Mouse (Mus musculus): ENCODE data around the gene Gfod1.

Gene Gfod1

DNA sequence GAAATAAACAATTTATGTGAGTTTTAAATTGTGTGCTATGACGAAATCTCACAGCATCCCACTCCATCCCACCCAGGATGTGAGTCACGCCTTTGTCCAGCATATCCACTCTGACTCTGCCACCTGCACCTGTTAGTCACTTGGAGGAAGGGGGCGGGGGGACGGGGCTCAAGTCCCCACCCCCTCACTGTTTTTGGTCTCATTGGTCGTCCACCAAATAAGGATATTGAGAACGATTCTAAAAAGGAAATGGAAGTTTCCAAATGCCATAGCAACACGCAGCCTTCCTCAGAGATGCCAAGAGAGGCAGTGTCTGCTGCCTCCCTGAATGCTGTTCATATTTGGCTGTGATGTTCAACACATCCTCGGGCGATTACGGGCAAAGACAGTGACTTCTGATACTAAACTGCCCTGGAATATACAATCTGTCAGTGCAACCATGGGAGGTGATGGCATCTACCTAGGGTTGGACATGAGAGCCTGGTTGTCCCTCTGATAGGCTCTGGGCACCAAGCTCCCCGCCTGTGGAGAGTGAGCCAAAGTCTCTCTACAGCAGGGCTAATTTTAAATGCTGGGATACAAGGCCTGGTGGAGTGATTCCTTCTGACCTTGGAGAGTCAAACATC lies 41.7 kb downstream of the Gfod1 start:
- DNase-seq (ENCODE audit: low spot score): no peak

DNA sequence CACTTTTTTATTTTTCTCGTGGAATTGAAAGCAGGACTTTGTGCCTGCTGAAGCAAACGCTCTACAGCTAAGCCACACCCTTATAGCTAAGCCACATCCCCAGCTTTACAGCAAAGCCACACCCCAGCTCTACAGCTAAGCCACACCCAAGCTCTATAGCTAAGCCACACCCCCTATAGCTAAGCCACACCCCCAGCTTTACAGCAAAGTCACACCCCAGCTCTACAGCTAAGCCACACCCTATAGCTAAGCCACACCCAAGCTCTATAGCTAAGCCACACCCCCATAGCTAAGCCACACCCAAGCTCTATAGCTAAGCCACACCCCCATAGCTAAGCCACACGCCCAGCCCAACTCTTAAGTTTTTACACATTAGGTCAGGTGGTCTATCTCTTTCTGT lies 42.7 kb downstream of the Gfod1 start:
- DNase-seq (ENCODE audit: low spot score): no peak

DNA sequence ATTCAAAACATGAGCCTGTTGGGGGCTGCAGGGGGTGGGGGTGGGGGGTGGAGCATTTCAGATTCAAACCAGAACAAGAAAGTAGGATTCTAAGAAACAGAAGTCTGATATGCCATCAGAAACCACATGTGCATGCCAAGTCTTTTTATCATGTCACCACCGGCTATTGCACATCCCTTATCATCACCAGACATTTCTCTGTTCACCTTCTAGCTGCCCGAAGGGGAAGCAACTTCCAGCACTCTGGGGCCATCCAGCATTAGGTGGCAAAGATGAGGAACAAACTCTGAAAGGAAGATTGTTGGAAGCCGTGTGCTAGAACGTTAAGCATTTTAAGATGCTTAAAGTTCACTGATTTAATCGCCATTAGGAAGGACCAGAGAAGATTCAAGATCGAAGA lies 43.2 kb downstream of the Gfod1 start:
- DNase-seq (ENCODE audit: low spot score): no peak

DNA sequence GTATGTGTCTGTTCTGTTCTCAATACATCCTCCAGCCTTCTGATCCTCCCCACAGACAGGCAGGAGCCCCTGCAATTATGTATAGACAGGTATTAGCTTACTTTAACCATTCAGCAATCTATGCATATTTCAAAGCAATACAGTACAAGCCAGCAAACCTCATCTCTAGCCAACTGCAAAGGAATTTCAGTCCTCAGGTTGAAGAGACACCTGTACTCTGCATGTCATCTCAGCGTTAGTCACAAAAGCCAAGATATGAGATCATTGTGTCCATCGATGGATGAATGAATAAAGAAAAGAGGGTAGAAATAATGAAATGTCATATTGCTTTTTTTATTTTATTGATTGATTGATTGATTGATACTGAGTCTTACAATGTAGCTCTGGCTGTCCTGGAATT lies 47.5 kb downstream of the Gfod1 start:
- DNase-seq (ENCODE audit: low spot score): no peak

DNA sequence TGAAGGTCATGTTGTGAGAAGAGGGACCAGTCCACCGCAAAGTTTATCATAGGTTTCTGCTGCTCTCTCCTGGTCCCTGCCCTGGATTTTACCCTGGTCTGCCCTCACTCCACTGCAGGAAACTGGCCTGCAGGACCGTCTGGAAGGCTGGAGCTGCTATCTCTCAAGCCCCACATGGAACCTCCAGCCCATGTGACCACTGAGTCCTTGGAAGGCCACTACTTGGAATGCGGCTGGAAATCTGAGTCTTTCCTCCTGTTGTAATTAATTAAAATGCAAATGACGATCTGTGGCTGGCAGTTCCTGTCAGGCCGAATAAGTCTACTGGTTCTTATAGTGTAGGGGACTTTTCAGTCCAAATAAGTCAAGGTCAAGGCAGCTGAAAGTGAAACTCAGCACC lies 50.4 kb downstream of the Gfod1 start:
- no peak for DNase-seq (ENCODE audit: low spot score)

DNA sequence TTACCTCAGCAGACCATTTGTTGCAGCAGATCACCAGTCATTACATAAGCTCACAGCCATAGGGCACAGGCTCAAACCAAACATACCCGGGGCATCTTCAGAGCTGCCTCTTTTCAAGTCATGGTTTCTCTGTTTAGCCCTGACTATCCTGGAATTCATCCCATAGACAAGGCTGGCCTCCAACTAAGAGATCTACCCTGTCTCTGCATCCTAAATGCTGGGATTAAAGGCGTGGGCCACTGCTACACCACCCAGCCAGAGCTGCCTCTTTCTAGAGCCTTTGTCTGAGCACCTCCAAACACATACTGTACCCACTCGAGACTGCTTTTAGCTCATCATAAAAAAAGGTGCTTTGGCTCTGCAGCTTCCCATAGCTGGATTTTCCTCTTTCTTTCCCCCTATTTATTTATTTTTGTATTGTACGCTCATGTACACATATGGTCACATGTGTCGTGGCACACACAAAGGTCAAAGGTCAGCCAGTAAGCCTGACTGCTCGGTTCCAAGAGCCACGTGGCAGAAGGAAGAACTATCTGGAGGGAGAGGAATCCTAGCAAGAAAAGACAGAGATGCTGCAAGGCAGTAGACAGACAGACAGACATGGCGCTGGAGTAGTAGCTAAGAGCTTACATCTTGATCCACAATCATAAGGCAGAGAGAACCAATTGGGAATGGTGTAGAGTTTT lies 51.7 kb downstream of the Gfod1 start:
- no peak for DNase-seq (ENCODE audit: low spot score)

DNA sequence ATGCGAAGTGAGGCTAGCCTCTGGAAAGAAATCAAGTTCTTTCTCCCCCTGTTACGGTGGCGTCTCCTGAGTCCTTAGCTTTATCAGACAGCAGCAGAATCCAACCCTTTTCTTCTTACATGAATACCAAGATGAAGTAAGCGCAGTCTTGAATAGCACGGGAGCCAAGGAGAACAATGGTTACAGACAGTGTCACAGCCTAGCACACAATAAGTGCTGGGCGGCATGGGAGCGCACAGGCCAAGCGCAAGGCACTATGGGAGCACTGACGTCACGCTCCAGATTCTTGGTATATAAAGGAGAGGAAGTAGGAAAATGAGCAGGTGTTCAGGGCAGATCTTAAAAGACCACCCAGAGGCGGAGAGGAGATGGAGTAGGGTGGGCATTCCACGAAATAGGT lies 52.6 kb downstream of the Gfod1 start:
- no peak for DNase-seq (ENCODE audit: low spot score)

DNA sequence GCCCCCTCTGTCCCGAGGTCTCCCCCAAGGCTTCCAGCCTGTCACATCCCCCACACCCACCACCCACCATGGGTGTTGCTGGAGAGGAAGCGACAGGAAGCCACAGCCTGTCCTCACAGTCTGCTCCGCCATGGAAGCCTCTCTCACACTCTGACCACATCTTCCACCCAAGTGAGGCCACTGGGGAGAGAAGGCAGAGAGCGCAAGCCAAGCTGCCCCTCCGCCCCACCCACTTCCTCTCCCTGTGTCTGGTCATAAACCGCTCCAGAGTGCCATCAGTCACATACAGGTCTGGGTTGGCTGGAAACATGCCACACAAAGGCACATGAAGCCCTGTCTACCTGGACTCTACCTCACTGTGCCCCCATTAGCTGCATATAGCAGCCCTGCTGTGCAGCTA lies 53.3 kb downstream of the Gfod1 start:
- no peak for DNase-seq (ENCODE audit: low spot score)

DNA sequence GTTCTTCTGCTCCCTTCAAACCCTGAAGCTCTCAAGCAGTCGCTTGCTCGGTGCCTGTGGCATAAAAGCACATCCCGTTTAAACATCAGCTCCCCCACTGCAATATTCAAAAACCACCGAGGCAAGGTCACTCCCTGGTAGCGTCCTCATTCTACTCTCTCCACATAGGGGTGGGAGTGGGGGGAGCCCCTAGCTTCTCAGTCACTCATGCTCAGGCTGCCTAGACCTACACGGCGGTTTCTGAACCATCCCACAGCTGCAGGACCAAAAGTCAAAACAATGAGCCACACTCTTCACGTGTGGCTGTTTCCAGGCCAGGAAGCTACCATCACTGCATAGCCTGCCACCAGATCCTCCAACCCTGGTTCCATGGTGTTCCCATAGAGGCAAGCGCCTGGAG lies 53.9 kb downstream of the Gfod1 start:
- DNase-seq (ENCODE audit: low spot score): no peak

DNA sequence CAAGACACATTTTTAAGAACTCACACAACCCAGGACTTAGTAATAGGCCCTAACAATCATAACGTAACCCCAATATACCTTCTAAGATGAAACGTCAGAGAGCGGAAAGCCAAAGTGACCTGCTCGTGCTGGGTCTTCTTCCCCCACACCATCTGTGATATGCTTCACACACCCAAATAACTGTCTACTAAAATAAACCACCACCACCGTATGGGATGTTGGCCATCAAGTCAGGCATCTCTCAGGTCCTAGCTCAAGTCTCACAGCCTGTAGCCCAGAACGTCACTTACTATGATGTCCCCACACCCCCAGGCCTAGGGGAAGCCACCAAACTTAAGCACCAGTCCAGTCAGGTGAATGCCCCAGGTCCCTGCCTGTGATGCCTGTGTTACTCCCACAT lies 55.6 kb downstream of the Gfod1 start:
- no peak for DNase-seq (ENCODE audit: low spot score)

DNA sequence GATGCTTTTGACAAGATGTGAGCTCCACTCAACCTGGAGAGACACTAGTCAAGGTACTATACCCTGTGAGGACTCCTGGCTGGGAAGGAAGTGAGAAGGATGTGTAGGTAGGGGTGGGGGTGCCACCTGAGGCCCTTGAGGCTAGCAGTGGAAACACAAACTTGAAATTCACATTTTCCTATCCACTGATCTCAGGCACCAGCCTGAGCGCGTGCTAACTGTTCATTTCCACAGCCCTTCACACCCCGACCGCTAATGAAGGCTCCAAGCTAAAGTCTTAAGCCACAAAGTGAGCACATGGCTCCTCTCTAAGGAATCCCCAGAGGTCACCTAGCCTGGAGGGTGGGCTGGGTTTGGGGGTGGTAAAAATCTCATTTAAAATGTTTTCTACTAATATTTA lies 57.1 kb downstream of the Gfod1 start:
- no peak for DNase-seq (ENCODE audit: low spot score)

DNA sequence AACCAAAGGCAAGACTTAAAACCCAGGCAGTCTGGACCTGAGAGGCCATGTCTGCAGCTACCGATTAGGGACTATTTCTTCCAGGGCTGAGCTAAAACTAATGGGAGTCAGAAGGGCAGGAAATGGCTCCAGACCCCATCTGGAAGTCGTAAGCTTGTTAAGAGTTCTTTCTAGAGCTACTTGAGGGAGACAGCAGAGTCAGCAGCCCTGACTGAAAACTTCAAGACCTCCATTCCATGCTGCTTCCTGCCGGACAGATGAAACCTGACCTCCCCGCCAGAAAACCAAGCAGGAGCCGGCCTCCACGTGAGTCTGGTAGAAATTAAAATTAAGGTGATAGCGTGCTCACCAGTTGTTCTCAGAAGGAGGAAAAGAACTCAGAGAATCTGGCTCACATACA lies 60.2 kb downstream of the Gfod1 start:
- DNase-seq (ENCODE audit: low spot score): no peak

DNA sequence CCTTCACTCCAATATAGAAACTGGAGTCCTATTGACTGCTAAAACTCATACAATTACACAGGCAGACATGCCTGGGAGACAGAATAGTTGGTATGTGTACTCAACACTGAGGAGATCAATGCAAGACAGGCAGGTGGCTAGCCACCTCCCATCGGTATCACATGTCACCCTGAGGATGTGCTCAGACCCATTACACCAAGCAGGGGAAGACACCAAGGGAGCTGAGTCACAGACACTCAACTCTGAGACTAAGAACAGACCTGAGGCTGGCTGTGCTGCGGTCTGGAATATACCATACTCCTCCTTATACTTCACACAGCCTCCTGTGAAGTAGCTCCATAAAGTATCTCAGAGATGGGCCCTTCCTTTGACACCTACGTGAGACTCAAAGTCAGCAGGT lies 60.7 kb downstream of the Gfod1 start:
- no peak for DNase-seq (ENCODE audit: low spot score)

DNA sequence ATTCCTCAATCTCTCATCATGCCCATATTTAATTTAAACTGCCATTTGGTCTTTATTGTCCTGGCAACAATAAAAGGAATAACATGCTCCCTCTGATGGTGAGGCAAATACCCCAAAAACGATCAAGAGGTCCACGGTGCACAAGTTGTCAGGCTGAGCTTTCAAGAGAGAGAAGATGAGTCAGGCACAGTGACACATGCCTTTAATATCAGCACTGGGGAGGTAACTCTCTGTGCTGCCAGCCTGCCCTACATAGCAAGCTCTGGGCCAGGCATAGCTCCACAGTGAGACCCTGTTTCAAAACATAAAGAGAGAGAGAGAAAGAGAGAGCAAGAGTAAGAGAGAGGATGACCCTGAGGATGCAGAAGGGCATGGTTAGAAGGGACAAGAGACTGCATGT lies 62.2 kb downstream of the Gfod1 start:
- DNase-seq (ENCODE audit: low spot score): no peak

DNA sequence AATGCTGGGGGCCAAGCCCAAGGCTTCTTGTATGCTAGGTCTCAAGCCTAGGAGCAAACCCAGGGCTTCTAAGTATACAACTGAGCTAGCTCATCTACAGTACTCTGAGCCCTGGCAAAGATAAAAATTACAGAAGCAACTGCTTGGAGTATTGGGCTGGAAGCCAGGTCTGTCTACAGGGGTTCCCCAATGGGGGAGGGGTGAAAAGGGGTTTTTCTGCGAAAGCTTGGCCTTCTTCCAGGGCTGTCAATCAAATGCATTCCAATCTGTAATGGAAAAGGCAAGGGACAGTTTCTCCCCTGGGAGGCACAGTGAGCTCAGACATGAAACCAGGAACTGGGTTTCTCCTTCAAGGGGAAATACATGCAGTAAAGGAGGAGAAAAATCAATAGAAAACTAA lies 62.9 kb downstream of the Gfod1 start:
- no peak for DNase-seq (ENCODE audit: low spot score)

DNA sequence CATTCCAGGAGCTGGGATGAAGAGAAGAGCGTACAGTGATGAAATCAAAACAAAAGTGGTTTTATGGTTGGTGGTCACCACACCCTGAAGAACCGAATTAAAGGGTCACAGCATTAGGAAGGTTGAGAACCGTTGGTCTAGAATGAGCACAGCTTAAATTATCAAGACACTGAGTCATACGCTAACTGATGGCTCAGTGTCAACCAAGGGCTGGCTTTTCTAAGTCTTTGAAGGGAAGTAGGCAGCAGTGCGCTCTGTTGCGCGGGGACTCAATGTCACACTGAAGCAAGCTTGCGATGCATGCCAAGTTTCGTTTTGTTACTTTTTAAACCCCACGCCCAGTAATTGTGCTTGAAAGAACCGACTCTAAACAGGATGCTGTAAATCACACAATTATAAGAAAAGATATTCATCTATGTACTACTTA lies 64.2 kb downstream of the Gfod1 start:
- no peak for DNase-seq (ENCODE audit: low spot score)

DNA sequence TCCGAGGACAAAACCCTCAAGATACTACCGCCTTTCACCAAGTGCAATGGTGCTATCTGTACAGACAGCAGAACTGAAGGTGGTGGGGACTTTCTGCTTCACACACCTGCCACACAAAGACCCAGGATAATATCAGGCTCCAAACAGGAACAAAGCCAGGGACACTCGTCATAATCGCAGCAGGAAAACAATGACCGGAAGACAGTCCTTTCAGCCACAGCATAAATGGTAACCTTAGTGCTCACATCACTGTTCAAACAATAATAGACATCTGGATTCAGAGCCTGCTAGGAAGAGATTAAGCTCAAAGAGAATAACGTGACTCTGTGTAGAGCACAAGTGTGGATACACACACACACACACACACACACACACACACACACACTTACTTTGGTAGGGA lies 67.3 kb downstream of the Gfod1 start:
- DNase-seq (ENCODE audit: low spot score): no peak

DNA sequence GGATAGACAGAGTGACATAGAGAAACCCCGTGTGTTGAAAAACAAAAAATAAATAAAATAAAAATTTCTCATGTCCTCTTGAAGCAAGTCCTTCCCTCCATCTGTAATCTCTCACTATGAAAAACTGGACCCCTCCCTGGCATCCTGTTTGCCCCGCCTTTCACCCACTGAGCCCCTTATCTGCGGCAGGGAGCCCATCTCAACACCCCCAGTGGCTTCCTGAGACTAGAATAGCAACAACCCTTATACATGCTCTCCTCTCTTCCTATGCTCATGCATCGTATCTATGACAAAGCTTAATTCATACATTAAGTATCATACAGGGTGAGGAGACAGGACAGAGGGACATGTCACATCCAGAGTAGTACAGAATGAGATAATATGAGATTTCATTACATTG lies 68.0 kb downstream of the Gfod1 start:
- no peak for DNase-seq (ENCODE audit: low spot score)

DNA sequence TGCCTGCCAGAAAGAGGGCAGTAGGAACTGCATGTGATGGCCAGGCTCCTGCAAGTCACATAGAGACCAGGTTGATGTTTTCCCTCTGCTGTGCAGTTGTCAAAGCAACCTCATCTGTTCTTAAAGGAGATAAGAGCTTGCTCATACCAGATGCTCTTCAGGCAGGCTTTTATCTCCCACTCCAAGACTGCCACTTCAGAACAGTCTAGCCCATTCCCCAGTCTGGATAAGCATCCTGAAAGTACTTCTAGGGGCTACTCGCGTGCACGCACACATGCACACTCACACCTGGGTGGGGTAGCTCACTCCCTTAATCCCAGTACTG lies 68.4 kb downstream of the Gfod1 start:
- DNase-seq (ENCODE audit: low spot score): no peak

DNA sequence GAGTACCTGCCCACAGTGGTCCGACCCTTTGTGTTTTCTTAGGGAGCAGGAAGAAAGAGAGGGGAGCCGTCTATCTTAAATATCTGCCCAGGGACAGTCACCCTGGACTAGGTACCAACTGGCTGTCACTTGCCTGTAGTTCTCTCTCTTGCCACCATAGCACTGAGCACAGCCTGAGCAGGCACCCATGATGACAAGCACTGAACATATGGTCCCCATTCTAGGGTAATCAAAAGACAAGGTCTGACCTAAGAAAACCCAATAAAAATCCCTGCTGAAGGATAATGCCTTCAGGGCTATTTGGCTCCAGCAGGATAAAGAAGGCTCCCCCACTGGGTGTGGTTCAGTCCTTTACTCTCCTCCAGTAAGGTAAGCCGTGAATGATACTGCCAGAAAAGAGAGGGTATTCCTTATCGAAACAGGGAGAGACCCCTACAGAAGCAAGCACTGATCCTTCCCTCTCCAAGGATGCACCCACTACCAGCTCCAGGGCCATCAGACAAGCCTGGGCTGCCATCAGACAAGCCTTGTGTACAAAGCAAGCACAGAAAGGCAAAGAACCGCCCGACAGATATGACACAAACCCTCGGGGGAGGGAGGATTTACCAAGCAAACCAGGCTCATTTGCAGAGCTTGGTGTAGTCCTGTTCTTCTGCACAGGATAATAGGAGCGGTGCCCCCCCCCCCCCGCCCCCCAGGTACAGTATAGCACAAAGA lies 68.9 kb downstream of the Gfod1 start:
- no peak for DNase-seq (ENCODE audit: low spot score)

DNA sequence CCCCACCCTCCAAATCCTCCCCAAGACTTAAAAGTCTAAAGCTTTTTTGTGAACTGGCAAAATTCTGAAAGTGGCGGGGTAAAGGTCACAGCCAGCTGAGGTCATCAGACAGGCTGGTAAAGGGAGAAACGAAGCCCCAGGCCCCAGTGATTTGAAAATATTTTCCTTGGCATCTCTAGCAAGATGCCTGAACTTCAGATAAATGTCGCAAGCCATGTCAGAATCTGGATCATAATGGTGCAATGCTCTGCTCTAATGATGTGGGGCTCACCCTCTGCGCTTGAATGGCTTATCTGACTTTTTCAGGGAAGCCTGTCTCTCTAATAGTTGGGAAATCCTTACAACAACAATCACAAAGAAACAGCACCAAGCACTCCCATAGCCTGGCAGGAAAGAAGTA lies 70.6 kb downstream of the Gfod1 start:
- no peak for DNase-seq (ENCODE audit: low spot score)

DNA sequence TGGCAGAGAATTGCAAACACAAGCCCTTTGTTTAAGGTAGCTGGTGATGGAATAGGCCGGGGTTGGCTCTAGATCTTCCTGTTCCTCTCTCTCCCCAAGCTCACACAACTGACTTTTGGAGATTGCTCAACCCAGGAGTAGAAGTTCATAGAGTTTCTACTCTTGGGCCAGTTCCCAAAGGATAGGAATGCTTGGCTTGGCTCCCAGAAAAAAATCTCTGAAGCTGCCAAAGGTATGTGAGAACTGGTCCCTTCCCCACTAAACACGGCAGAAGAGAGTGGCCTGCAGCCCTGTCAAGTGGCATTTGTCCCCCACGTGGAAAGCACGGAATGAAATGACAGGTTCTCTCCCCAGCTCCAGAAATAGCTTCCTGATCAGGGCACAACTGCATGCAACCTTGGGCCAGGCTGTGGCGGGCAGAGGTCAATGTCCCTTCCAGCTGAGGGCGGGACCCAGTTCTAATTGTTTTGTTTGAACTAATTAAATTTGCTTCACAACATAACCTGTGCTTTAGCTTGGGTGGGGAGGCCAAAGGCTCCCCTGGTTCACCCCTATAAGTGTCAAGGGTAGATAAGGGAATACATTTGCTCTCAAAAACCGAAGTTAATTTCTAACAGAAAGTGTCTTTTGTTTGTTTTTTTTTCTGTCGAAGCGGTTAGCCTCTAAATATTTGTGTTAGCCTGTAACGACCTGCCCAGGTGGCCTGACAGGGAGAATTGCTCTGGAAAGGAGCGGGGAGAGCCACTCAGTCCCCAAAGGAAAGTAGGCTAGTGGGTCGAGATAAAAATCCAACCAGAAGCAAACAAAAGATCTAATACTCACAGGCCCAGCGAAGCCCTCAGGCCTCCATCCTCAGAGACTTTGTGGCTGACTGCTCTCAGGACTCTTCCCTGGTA lies 71.8 kb downstream of the Gfod1 start:
- DNase-seq (ENCODE audit: low spot score): no peak

DNA sequence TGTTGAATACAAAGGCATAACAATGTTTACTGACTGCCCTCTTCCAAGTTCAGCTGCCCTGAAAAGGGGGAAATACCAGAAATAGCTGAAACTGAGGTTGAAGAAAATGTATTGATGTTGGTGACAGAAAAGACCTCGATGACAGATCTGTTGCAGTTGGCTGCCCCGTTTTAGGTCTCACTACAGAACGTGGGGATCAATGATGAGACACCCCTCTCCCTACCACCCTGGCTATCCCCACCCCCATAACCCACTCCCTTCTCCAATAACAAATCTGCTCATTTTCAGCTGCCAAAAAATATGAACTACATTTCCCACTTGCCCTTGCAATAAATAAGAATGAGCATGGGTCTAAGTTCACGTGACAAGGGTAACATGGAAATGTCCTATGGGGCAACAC lies 73.1 kb downstream of the Gfod1 start:
- DNase-seq (ENCODE audit: low spot score): no peak

All from ovary, postnatal 10 days (tissue).